Mouse (Mus musculus) forebrain, embryonic 16.5 days (tissue): ENCODE measurements around the gene Clcn5. TPM values are rescaled to one million over a fixed set of nuclear protein-coding genes. Genes with fewer than 3 reads are reported as not detected.

Source experiments
- ATAC-seq: fragments of 200-750 bp; cut with Nextera tagmentation; 2 replicates; pipeline ENCODE4 v1.8.0; 2017; ENCODE audit warnings: mild to moderate bottlenecking, moderate library complexity
- H3K27ac ChIP-seq: fragments of 300-500 bp; sonication (generic); 2 replicates; pipeline ENCODE4 v1.5.1; 2014; ENCODE audit warnings: low read length, control low read depth
- H3K27me3 ChIP-seq: fragments of 300-500 bp; sonication (generic); replicated peaks from 2 replicates; pipeline ENCODE4 v1.6.1; 2014; ENCODE audit warnings: low read length; ENCODE audit not compliant: control insufficient read depth, insufficient read depth
- H3K36me3 ChIP-seq: fragments of 300-500 bp; sonication (generic); 2 replicates; pipeline ENCODE4 v1.6.1; 2014; ENCODE audit not compliant: control insufficient read depth, insufficient read depth
- H3K4me1 ChIP-seq: fragments of 300-500 bp; sonication (generic); replicated peaks from 2 replicates; pipeline ENCODE4 v1.6.1; 2014; ENCODE audit warnings: low read length; ENCODE audit not compliant: control insufficient read depth, insufficient read depth
- H3K4me2 ChIP-seq: fragments of 300-500 bp; sonication (generic); 2 replicates; pipeline ENCODE4 v1.6.1; 2014; ENCODE audit warnings: mild to moderate bottlenecking, low read length, control low read depth
- H3K4me3 ChIP-seq: fragments of 300-500 bp; sonication (generic); replicated peaks from 2 replicates; pipeline ENCODE4 v1.5.1; 2014; ENCODE audit warnings: mild to moderate bottlenecking, low read length, control low read depth
- H3K9ac ChIP-seq: fragments of 300-500 bp; sonication (generic); replicated peaks from 2 replicates; pipeline ENCODE4 v1.6.1; 2014; ENCODE audit warnings: low read depth, low read length, control low read depth
- H3K9me3 ChIP-seq: fragments of 300-500 bp; sonication (generic); 2 replicates; pipeline ENCODE4 v1.6.1; 2016; ENCODE audit warnings: low read length; ENCODE audit not compliant: control insufficient read depth
- WGBS: fragments of 180-500 bp; shearing (Covaris S2); extraction: QIAGEN DNeasy Blood & Tissue Kit; methylation state at CpG from one replicate; pipeline ENCODE4 v1.1.7; 2014; 5-methylcytosine and 5-hydroxymethylcytosine counted together
- polyA plus RNA-seq: library from polyadenylated mRNA; unstranded; fragments of >200 nt; fragmentation: Nextera tagmentation; extraction: Ambion mirVana; gene quantifications from 2 replicates; pipeline ENCODE4 v1.2.1, GENCODE M21; 2015

Gene Clcn5
- 6.1 and 6.2 TPM in 2 replicates for polyA plus RNA-seq

- Histone ChIP-seq H3K4me3 (peak within 1 kb of the TSS; percentile 64), H3K27me3 (no peaks in the 10 kb centered on the region), H3K27ac (peak within 1 kb of the TSS; percentile 94), H3K36me3 (no peaks in the 10 kb centered on the region), H3K9ac (peak within 1 kb of the TSS; percentile 73), H3K4me1 (peaks cover 11% of the 10 kb centered on the region), H3K4me2 (peak within 1 kb of the TSS; percentile 49), H3K9me3 (no peaks in the 10 kb centered on the region)
- peak; percentile 98 for ATAC-seq
- 24% methylated on average over 31 of the region's 43 CpGs for WGBS
These were observed at the start of gene Clcn5 for GRCm38 (mm10) chrX:7319089-7319721. Gene Clcn5, minus strand, starts transcription at chrX:7319358.

DNA sequence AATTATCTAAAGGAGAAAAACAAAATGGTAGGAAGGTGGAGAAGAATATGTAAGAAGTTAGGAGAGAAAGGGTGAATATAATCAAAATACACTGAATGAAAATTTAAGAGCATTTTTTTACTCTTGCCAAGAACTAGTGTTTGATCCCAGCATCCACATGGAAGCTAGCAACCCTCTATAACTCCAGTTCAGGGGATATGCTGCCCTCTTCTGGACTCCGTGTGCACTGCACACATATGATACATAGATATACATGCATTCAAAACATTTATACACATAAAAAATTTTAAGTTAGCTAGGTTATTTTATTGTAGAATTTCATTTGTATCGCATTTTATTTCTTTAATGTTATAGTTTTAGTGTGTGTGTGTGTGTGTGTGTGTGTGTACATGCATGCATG, 6.3 kb upstream of the Clcn5 start:
- 42% methylated on average over 2 of the region's 2 CpGs for WGBS
- no peak for ATAC-seq
- Histone ChIP-seq H3K4me1 (no peaks in the 10 kb centered on the region), H3K9me3 (no peaks in the 10 kb centered on the region), H3K36me3 (no peaks in the 10 kb centered on the region), H3K27me3 (no peaks in the 10 kb centered on the region), H3K27ac (no peak overlapping the region), H3K4me3 (no peak overlapping the region), H3K4me2 (no peak overlapping the region), H3K9ac (no peak overlapping the region)

GRCm38 (mm10) chrX:7322288-7322687, 3.1 kb upstream of the Clcn5 start:
- H3K9me3 ChIP-seq, result no peaks in the 10 kb centered on the region
- H3K36me3 ChIP-seq, result no peaks in the 10 kb centered on the region
- no peak overlapping the region for H3K27ac ChIP-seq
- no peak overlapping the region for H3K9ac ChIP-seq
- no peak overlapping the region for H3K4me2 ChIP-seq
- H3K4me3 ChIP-seq, result no peak overlapping the region
- H3K27me3 ChIP-seq, result no peaks in the 10 kb centered on the region
- WGBS, result 14% methylated on average over 7 of the region's 7 CpGs
- no peak for ATAC-seq
- H3K4me1 ChIP-seq, result peaks cover 4% of the 10 kb centered on the region

GRCm38 (mm10) chrX:7320571-7320970, 1.4 kb upstream of the Clcn5 start:
- H3K4me2 ChIP-seq, result no peak overlapping the region
- no peaks in the 10 kb centered on the region for H3K36me3 ChIP-seq
- H3K4me1 ChIP-seq, result peaks cover 7% of the 10 kb centered on the region
- H3K4me3 ChIP-seq, result no peak overlapping the region
- no peaks in the 10 kb centered on the region for H3K9me3 ChIP-seq
- H3K9ac ChIP-seq, result no peak overlapping the region
- H3K27me3 ChIP-seq, result no peaks in the 10 kb centered on the region
- no peak for ATAC-seq
- WGBS, result 79% methylated on average over 2 of the region's 2 CpGs
- H3K27ac ChIP-seq, result no peak overlapping the region

DNA sequence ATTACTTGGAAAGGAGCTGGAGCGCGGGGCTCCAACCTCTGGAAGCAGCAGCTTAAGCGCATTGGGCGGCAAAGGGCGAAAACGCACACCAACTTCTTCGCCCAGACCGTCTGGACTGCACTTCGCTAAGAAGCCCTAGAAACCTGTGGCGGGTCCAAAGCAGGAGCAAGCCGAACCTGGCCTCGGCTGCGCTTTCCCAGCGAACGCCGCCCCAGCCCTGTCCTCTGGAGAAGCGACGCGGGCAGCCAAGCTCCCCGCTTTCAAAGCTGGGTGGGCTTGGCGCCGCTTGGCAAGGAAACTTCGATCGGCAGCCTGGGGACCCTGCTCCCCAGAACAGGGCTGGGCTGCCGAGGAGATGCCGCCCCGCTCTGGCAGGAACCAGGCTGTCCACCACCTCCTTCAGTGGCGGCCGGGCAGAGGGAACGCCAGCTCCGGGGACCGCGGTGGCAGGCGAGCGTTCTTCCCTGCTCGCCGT, 570 bp downstream of the Clcn5 start:
- peak; percentile 78 for ATAC-seq
- no peaks in the 10 kb centered on the region for H3K36me3 ChIP-seq
- peak overlapping the region; percentile 94 for H3K27ac ChIP-seq
- H3K9ac ChIP-seq, result peak overlapping the region; percentile 73
- H3K9me3 ChIP-seq, result no peaks in the 10 kb centered on the region
- H3K27me3 ChIP-seq, result no peaks in the 10 kb centered on the region
- H3K4me2 ChIP-seq, result peak overlapping the region; percentile 49
- H3K4me1 ChIP-seq, result peaks cover 11% of the 10 kb centered on the region
- peak overlapping the region; percentile 64 for H3K4me3 ChIP-seq
- 16% methylated on average over 34 of the region's 37 CpGs for WGBS

- Histone ChIP-seq H3K27ac (no peak overlapping the region), H3K9ac (no peak overlapping the region), H3K9me3 (no peaks in the 10 kb centered on the region), H3K4me2 (peak overlapping the region; percentile 17; the same call in 1 of the 2 replicates), H3K36me3 (no peaks in the 10 kb centered on the region), H3K4me3 (no peak overlapping the region), H3K4me1 (peaks cover 11% of the 10 kb centered on the region), H3K27me3 (no peaks in the 10 kb centered on the region)
- WGBS, result 42% methylated on average over 10 of the region's 10 CpGs
- no peak for ATAC-seq
These were observed 4.0 kb downstream of the Clcn5 start for GRCm38 (mm10) chrX:7315115-7315514.

GRCm38 (mm10) chrX:7314645-7315044, 4.5 kb downstream of the Clcn5 start:
- Histone ChIP-seq H3K9ac (no peak overlapping the region), H3K9me3 (no peaks in the 10 kb centered on the region), H3K27me3 (no peaks in the 10 kb centered on the region), H3K36me3 (no peaks in the 10 kb centered on the region), H3K4me3 (no peak overlapping the region), H3K4me2 (no peak overlapping the region; the same call in 1 of the 2 replicates), H3K27ac (no peak overlapping the region), H3K4me1 (peaks cover 11% of the 10 kb centered on the region)
- ATAC-seq, result no peak
- WGBS, result 59% methylated on average over 4 of the region's 4 CpGs

DNA sequence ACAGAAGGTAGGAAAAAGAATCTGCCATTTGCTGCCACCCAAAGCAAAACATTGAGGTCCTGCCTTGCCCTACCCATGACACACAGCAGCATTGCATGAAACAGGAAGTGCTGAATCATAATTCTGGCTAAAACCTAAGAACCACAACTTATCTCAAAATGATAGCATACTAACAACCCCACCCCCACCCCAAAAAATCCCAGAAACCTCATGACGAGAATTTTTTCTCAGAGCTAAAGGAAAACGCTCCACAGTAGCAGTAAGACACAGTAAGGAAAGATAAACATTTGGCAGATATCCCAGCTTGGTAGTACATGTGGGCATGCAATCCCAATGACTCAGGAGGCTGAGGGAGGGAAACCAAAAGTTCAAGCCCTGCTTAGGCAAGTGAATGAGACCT, 10.9 kb downstream of the Clcn5 start:
- WGBS, result 44% methylated on average over 2 of the region's 2 CpGs
- Histone ChIP-seq H3K9ac (no peak overlapping the region), H3K27me3 (no peaks in the 10 kb centered on the region), H3K4me3 (no peak overlapping the region), H3K36me3 (no peaks in the 10 kb centered on the region), H3K4me1 (no peaks in the 10 kb centered on the region), H3K27ac (no peak overlapping the region), H3K4me2 (no peak overlapping the region), H3K9me3 (no peaks in the 10 kb centered on the region)
- ATAC-seq, result no peak

DNA sequence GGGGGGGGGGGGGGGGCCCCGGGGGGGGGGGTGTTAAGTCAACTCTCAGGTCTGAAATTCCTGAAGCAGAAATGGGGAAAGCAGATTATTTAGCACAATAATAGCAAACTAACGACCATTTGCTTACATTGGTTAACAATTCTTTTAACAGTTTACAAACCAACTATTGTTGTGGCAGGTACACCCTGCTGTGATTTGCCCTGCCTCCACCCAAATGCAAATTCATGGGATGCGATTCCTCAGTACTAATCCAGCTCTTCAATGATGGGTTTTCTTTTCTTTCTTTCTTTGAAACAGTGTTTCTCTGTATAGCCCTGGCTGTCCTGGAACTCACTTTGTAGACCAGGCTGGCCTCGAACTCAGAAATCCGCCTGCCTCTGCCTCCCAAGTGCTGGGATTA, 12.3 kb downstream of the Clcn5 start:
- H3K9me3 ChIP-seq, result no peaks in the 10 kb centered on the region
- no peak overlapping the region for H3K4me3 ChIP-seq
- H3K9ac ChIP-seq, result no peak overlapping the region
- no peak overlapping the region for H3K4me2 ChIP-seq
- H3K27me3 ChIP-seq, result no peaks in the 10 kb centered on the region
- no peaks in the 10 kb centered on the region for H3K36me3 ChIP-seq
- H3K27ac ChIP-seq, result no peak overlapping the region
- WGBS, result 52% methylated on average over 4 of the region's 5 CpGs
- H3K4me1 ChIP-seq, result no peaks in the 10 kb centered on the region
- no peak for ATAC-seq

- Histone ChIP-seq H3K27ac (no peak overlapping the region), H3K4me2 (no peak overlapping the region), H3K27me3 (no peaks in the 10 kb centered on the region), H3K4me1 (no peaks in the 10 kb centered on the region), H3K36me3 (no peaks in the 10 kb centered on the region), H3K9ac (no peak overlapping the region), H3K9me3 (no peaks in the 10 kb centered on the region), H3K4me3 (no peak overlapping the region)
- WGBS, result 90% methylated on average over 2 of the region's 2 CpGs
- no peak for ATAC-seq
These were observed 26.2 kb downstream of the Clcn5 start for GRCm38 (mm10) chrX:7292981-7293380.
